Mouse (Mus musculus) stomach, embryonic 15.5 days (tissue): ENCODE results near the gene Mast4. TPM values are rescaled to one million over a fixed set of nuclear protein-coding genes. Genes with fewer than 3 reads are reported as not detected.

Experiments
- ATAC-seq: fragments of 200-750 bp; cut with Nextera tagmentation; 2 replicates; pipeline ENCODE4 v1.8.0; 2017; ENCODE audit warnings: low read depth, moderate number of reproducible peaks, moderate TSS enrichment; ENCODE audit not compliant: insufficient read depth, low FRiP score
- H3K27ac ChIP-seq: fragments of 300-500 bp; sonication (generic); 2 replicates; pipeline ENCODE4 v1.5.1; 2015; ENCODE audit warnings: mild to moderate bottlenecking, inconsistent platforms
- H3K27me3 ChIP-seq: fragments of 300-500 bp; sonication (generic); replicated peaks from 2 replicates; pipeline ENCODE4 v1.6.1; 2015; ENCODE audit warnings: inconsistent platforms
- H3K36me3 ChIP-seq: fragments of 300-500 bp; sonication (generic); 2 replicates; pipeline ENCODE4 v1.6.1; 2015; ENCODE audit warnings: inconsistent platforms
- H3K4me1 ChIP-seq: fragments of 300-500 bp; sonication (generic); 2 replicates; pipeline ENCODE4 v1.6.1; 2015; ENCODE audit warnings: inconsistent platforms
- H3K4me2 ChIP-seq: fragments of 300-500 bp; sonication (generic); 2 replicates; pipeline ENCODE4 v1.6.1; 2015; ENCODE audit warnings: mild to moderate bottlenecking, inconsistent platforms
- H3K4me3 ChIP-seq: fragments of 300-500 bp; sonication (generic); replicated peaks from 2 replicates; pipeline ENCODE4 v1.5.1; 2015; ENCODE audit warnings: inconsistent platforms
- H3K9ac ChIP-seq: fragments of 300-500 bp; sonication (generic); 2 replicates; pipeline ENCODE4 v1.6.1; 2015; ENCODE audit warnings: inconsistent platforms
- H3K9me3 ChIP-seq: fragments of 300-500 bp; sonication (generic); 2 replicates; pipeline ENCODE4 v1.6.1; 2016; ENCODE audit warnings: inconsistent platforms
- WGBS: fragments of 180-500 bp; shearing (Covaris S2); methylation state at CpG from one replicate; pipeline ENCODE4 v1.1.7; 2015; 5-methylcytosine and 5-hydroxymethylcytosine counted together
- polyA plus RNA-seq: library from polyadenylated mRNA; unstranded; fragments of >200 nt; fragmentation: Nextera tagmentation; extraction: Ambion mirVana; gene quantifications from 2 replicates; pipeline ENCODE4 v1.2.1, GENCODE M21; 2015

Gene Mast4
- polyA plus RNA-seq, 1 experiment from 2014 or later: 29.5 TPM

GRCm38 (mm10) chr13:102728035-102728434 lies 606.3 kb downstream of the Mast4 start:
- Histone ChIP-seq H3K9me3 (no peaks in the 10 kb centered on the region), H3K4me2 (no peak overlapping the region), H3K4me1 (no peaks in the 10 kb centered on the region), H3K27ac (no peak overlapping the region), H3K4me3 (no peak overlapping the region), H3K9ac (no peak overlapping the region), H3K27me3 (no peaks in the 10 kb centered on the region), H3K36me3 (no peaks in the 10 kb centered on the region)
- 46% methylated on average over 3 of the region's 3 CpGs for WGBS
- ATAC-seq: no peak

GRCm38 (mm10) chr13:102726876-102727275 lies 607.4 kb downstream of the Mast4 start:
- no peak for ATAC-seq
- Histone ChIP-seq H3K27me3 (no peaks in the 10 kb centered on the region), H3K36me3 (no peaks in the 10 kb centered on the region), H3K9ac (no peak overlapping the region), H3K4me3 (no peak overlapping the region), H3K4me1 (no peaks in the 10 kb centered on the region), H3K27ac (no peak overlapping the region), H3K4me2 (no peak overlapping the region), H3K9me3 (no peaks in the 10 kb centered on the region)
- WGBS: 81% methylated on average over 1 of the region's 1 CpGs

- no peaks in the 10 kb centered on the region for H3K36me3 ChIP-seq
- no peaks in the 10 kb centered on the region for H3K9me3 ChIP-seq
- no peaks in the 10 kb centered on the region for H3K4me1 ChIP-seq
- no peak overlapping the region for H3K27ac ChIP-seq
- H3K27me3 ChIP-seq: no peaks in the 10 kb centered on the region
- H3K4me3 ChIP-seq: no peak overlapping the region
- WGBS: 75% methylated on average over 2 of the region's 2 CpGs
- no peak overlapping the region for H3K4me2 ChIP-seq
- no peak overlapping the region for H3K9ac ChIP-seq
- no peak for ATAC-seq
Measured at GRCm38 (mm10) chr13:102725906-102726305, 608.4 kb downstream of the Mast4 start.

- no peak overlapping the region for H3K4me2 ChIP-seq
- no peak overlapping the region for H3K9ac ChIP-seq
- H3K4me3 ChIP-seq: no peak overlapping the region
- no peak for ATAC-seq
- no peaks in the 10 kb centered on the region for H3K27me3 ChIP-seq
- H3K36me3 ChIP-seq: no peaks in the 10 kb centered on the region
- H3K9me3 ChIP-seq: no peaks in the 10 kb centered on the region
- H3K4me1 ChIP-seq: no peaks in the 10 kb centered on the region
- H3K27ac ChIP-seq: no peak overlapping the region
Measured at GRCm38 (mm10) chr13:102725416-102725815, 608.9 kb downstream of the Mast4 start.

GRCm38 (mm10) chr13:102716973-102717372 lies 617.3 kb downstream of the Mast4 start:
- no peak for ATAC-seq
- no peaks in the 10 kb centered on the region for H3K27me3 ChIP-seq
- whole genome bisulfite sequencing: 55% methylated on average over 1 of the region's 1 CpGs

GRCm38 (mm10) chr13:102700744-102701143 lies 633.6 kb downstream of the Mast4 start:
- no peak overlapping the region for H3K4me2 ChIP-seq
- 0 out of 2 replicates have a peak, but pooled peaks cover 15% of the 10 kb centered on the region for H3K4me1 ChIP-seq
- 82% methylated on average over 3 of the region's 3 CpGs for WGBS
- H3K27ac ChIP-seq: no peak overlapping the region
- H3K9me3 ChIP-seq: no peaks in the 10 kb centered on the region
- H3K27me3 ChIP-seq: no peaks in the 10 kb centered on the region
- no peak for ATAC-seq
- no peak overlapping the region for H3K4me3 ChIP-seq
- H3K9ac ChIP-seq: no peak overlapping the region
- no peaks in the 10 kb centered on the region for H3K36me3 ChIP-seq

More at GRCm38 (mm10) chr13:102716973-102717372, 617.3 kb downstream of the Mast4 start:
- Histone ChIP-seq H3K9me3 (no peaks in the 10 kb centered on the region), H3K4me1 (no peaks in the 10 kb centered on the region), H3K9ac (no peak overlapping the region), H3K36me3 (no peaks in the 10 kb centered on the region), H3K27ac (no peak overlapping the region), H3K4me3 (no peak overlapping the region), H3K4me2 (no peak overlapping the region)

- Histone ChIP-seq H3K36me3 (no peaks in the 10 kb centered on the region), H3K4me3 (no peak overlapping the region), H3K27ac (no peak overlapping the region), H3K27me3 (no peaks in the 10 kb centered on the region), H3K4me1 (0 out of 2 replicates have a peak, but pooled peaks cover 15% of the 10 kb centered on the region), H3K9ac (no peak overlapping the region), H3K4me2 (no peak overlapping the region), H3K9me3 (no peaks in the 10 kb centered on the region)
- 87% methylated on average over 5 of the region's 5 CpGs for WGBS
- ATAC-seq: no peak
Measured at GRCm38 (mm10) chr13:102700176-102700575, 634.1 kb downstream of the Mast4 start.

- Histone ChIP-seq H3K9me3 (no peaks in the 10 kb centered on the region), H3K27ac (peak overlapping the region; percentile 61), H3K4me2 (peak overlapping the region; percentile 45), H3K9ac (no peak overlapping the region), H3K4me1 (0 out of 2 replicates have a peak, but pooled peaks cover 15% of the 10 kb centered on the region), H3K4me3 (no peak overlapping the region; the same call in 1 of the 2 replicates), H3K27me3 (no peaks in the 10 kb centered on the region), H3K36me3 (no peaks in the 10 kb centered on the region)
- peak; percentile 66 for ATAC-seq
- 35% methylated on average over 14 of the region's 14 CpGs for WGBS
Measured at GRCm38 (mm10) chr13:102698751-102699323, 635.5 kb downstream of the Mast4 start.

GRCm38 (mm10) chr13:102698335-102698734 lies 636.0 kb downstream of the Mast4 start:
- no peaks in the 10 kb centered on the region for H3K36me3 ChIP-seq
- H3K27ac ChIP-seq: peak overlapping the region; percentile 61
- H3K4me3 ChIP-seq: no peak overlapping the region; the same call in 1 of the 2 replicates
- H3K4me1 ChIP-seq: 0 out of 2 replicates have a peak, but pooled peaks cover 15% of the 10 kb centered on the region
- no peak overlapping the region for H3K9ac ChIP-seq
- H3K27me3 ChIP-seq: no peaks in the 10 kb centered on the region
- no peak for ATAC-seq
- no peaks in the 10 kb centered on the region for H3K9me3 ChIP-seq
- 37% methylated on average over 10 of the region's 10 CpGs for WGBS
- H3K4me2 ChIP-seq: peak overlapping the region; percentile 45

- ATAC-seq: no peak
- no peaks in the 10 kb centered on the region for H3K27me3 ChIP-seq
- H3K36me3 ChIP-seq: no peaks in the 10 kb centered on the region
- WGBS: 55% methylated on average over 7 of the region's 7 CpGs
- H3K4me1 ChIP-seq: 0 out of 2 replicates have a peak, but pooled peaks cover 15% of the 10 kb centered on the region
- no peaks in the 10 kb centered on the region for H3K9me3 ChIP-seq
- no peak overlapping the region for H3K27ac ChIP-seq
- H3K4me3 ChIP-seq: no peak overlapping the region
- H3K9ac ChIP-seq: no peak overlapping the region
- H3K4me2 ChIP-seq: no peak overlapping the region
Measured at GRCm38 (mm10) chr13:102695121-102695905, 639.0 kb downstream of the Mast4 start.

- Histone ChIP-seq H3K36me3 (no peaks in the 10 kb centered on the region), H3K27me3 (no peaks in the 10 kb centered on the region), H3K4me2 (no peak overlapping the region), H3K27ac (no peak overlapping the region), H3K9me3 (no peaks in the 10 kb centered on the region), H3K4me1 (0 out of 2 replicates have a peak, but pooled peaks cover 11% of the 10 kb centered on the region), H3K4me3 (no peak overlapping the region; the same call in 1 of the 2 replicates), H3K9ac (no peak overlapping the region)
- 85% methylated on average over 7 of the region's 7 CpGs for WGBS
- ATAC-seq: no peak
Measured at GRCm38 (mm10) chr13:102694154-102694553, 640.1 kb downstream of the Mast4 start.

- Histone ChIP-seq H3K27ac (peak within 1 kb of the TSS; percentile 11; the same call in 1 of the 2 replicates), H3K4me1 (0 out of 2 replicates have a peak, but pooled peaks cover 3% of the 10 kb centered on the region), H3K36me3 (no peaks in the 10 kb centered on the region), H3K27me3 (no peaks in the 10 kb centered on the region), H3K4me2 (no peak within 1 kb of the TSS), H3K4me3 (no peak within 1 kb of the TSS; the same call in 1 of the 2 replicates), H3K9me3 (no peaks in the 10 kb centered on the region), H3K9ac (no peak within 1 kb of the TSS)
- 56% methylated on average over 8 of the region's 8 CpGs for WGBS
- no peak for ATAC-seq
Measured at GRCm38 (mm10) chr13:102693341-102693801, 640.9 kb downstream of the Mast4 start, which contains the start of gene Cd180. Gene Cd180 (plus strand): TSS chr13:102693558.
